Mouse (Mus musculus): ENCODE data around the gene Pfdn4. TPM values are rescaled to one million over a fixed set of nuclear protein-coding genes. Genes with fewer than 3 reads are reported as not detected.

Pfdn4 gene
- polyA plus RNA-seq (2017; shearing (Covaris generic)), result 54.2 TPM

GRCm38 (mm10) chr2:170496154-170496930 lies at the start of gene Pfdn4:
Gene Pfdn4 (plus strand): TSS chr2:170496428.

GRCm38 (mm10) chr2:170497091-170497566 lies 901 bp downstream of the Pfdn4 start, which contains the start of gene Cyp24a1:
Gene Cyp24a1 (minus strand): TSS chr2:170497145.

Other genes starting within 250 kb of the Pfdn4 start
- gene Bcas1, start 68.6 kb upstream of the Pfdn4 start, polyA plus RNA-seq (2017; shearing (Covaris generic)), result 3.0 TPM
- not detected for gene Cyp24a1, start 717 bp downstream of the Pfdn4 start, polyA plus RNA-seq (2017; shearing (Covaris generic))
- not detected for gene 4930470P17Rik, start 105.6 kb downstream of the Pfdn4 start, polyA plus RNA-seq (2017; shearing (Covaris generic))
- gene Dok5, start 235.4 kb downstream of the Pfdn4 start, polyA plus RNA-seq (2017; shearing (Covaris generic)), result not detected